Mouse (Mus musculus) MEL (cell line): Measurements from ENCODE around the gene Gadd45a.

Experiments
- CTCF ChIP-seq, 3 experiments: IDR thresholded peaks in 2 of 3; conservative IDR thresholded peaks in 1 of 3; 2 replicates each; pipeline ENCODE4 v1.5.1; 2011 to 2012; ENCODE audit warnings: low read length in 3 of 3, low read depth in 2 of 3, mild to moderate bottlenecking in 2 of 3, improper control_type of control experiment in 1 of 3, inconsistent platforms in 1 of 3, mixed read lengths in 1 of 3, moderate library complexity in 1 of 3; ENCODE audit not compliant: control insufficient read depth in 1 of 3, insufficient read depth in 1 of 3, poor library complexity in 1 of 3, severe bottlenecking in 1 of 3
- E2F4 ChIP-seq: IDR thresholded peaks from 2 replicates; pipeline ENCODE4 v1.6.1; 2011; ENCODE audit warnings: low read depth, low read length, improper control_type of control experiment, borderline replicate concordance
- EP300 ChIP-seq, 2 experiments: IDR thresholded peaks; 2 replicates each; pipeline ENCODE4 v1.6.1; 2011; ENCODE audit warnings: improper control_type of control experiment in 2 of 2, low read length in 2 of 2, low read depth in 1 of 2, mild to moderate bottlenecking in 1 of 2
- GATA1 ChIP-seq: IDR thresholded peaks from 2 replicates; pipeline ENCODE4 v1.6.1; 2011; ENCODE audit warnings: low read depth, low read length, improper control_type of control experiment
- MXI1 ChIP-seq: IDR thresholded peaks from 2 replicates; pipeline ENCODE4 v1.6.1; 2011; ENCODE audit warnings: mild to moderate bottlenecking, low read depth, low read length, improper control_type of control experiment
- POLR2A ChIP-seq, 2 experiments: IDR thresholded peaks; 2 replicates each; pipeline ENCODE4 v1.6.1; 2011 to 2012; ENCODE audit warnings: low read length in 2 of 2, mild to moderate bottlenecking in 2 of 2, control low read depth in 1 of 2, improper control_type of control experiment in 1 of 2, low read depth in 1 of 2, moderate library complexity in 1 of 2; ENCODE audit not compliant: control insufficient read depth in 1 of 2, insufficient read depth in 1 of 2, poor library complexity in 1 of 2
- SMC3 ChIP-seq: IDR thresholded peaks from 2 replicates; pipeline ENCODE4 v1.6.1; 2011; ENCODE audit warnings: low read depth, low read length, improper control_type of control experiment
- TAL1 ChIP-seq: IDR thresholded peaks from 2 replicates; pipeline ENCODE4 v1.6.1; 2012; ENCODE audit warnings: mild to moderate bottlenecking, inconsistent platforms, low read length, moderate library complexity, mixed read lengths
- TCF12 ChIP-seq: IDR thresholded peaks from 2 replicates; pipeline ENCODE4 v1.6.1; 2014; ENCODE audit warnings: low read depth, mild to moderate bottlenecking, inconsistent platforms, low read length, improper control_type of control experiment, moderate library complexity
- USF1 ChIP-seq: IDR thresholded peaks from 2 replicates; pipeline ENCODE4 v1.6.1; 2014; ENCODE audit warnings: low read depth, mild to moderate bottlenecking, inconsistent platforms, low read length, improper control_type of control experiment, moderate library complexity
- ZMIZ1 ChIP-seq: IDR thresholded peaks from 2 replicates; pipeline ENCODE4 v1.6.1; 2012; ENCODE audit warnings: low read depth, mild to moderate bottlenecking, inconsistent platforms, low read length, improper control_type of control experiment, moderate library complexity

GRCm38 (mm10) chr6:67084465-67084864 lies 47.2 kb upstream of the Gadd45a start:
- TF ChIP-seq CTCF (IDR thresholded peaks at IDR 0.05 in 2 of 3, conservative IDR thresholded peaks at IDR 0.05 in 1 of 3; ENCODE audit: control insufficient read depth in 1 of 3, insufficient read depth in 1 of 3, low read depth in 2 of 3, low read length in 3 of 3, poor library complexity in 1 of 3, severe bottlenecking in 1 of 3) (no peak), MXI1 (no peak), EP300 (IDR thresholded peaks at IDR 0.05; ENCODE audit: low read depth in 1 of 2, low read length in 2 of 2) (peak; percentile 63 to 71), USF1 (no peak), TAL1 (peak; percentile 45; the same call in 1 of the 2 replicates), POLR2A (IDR thresholded peaks at IDR 0.05; ENCODE audit: control insufficient read depth in 1 of 2, insufficient read depth in 1 of 2, low read depth in 1 of 2, low read length in 2 of 2, poor library complexity in 1 of 2) (no peak), TCF12 (peak; percentile 68), GATA1 (peak; percentile 67; the same call in 1 of the 2 replicates), E2F4 (no peak), ZMIZ1 (no peak), SMC3 (no peak)
